Mouse (Mus musculus) urinary bladder, postnatal 4 days (tissue): ENCODE measurements around the gene Atrnl1.

Experiments used
- DNase-seq, 2 experiments: peaks; one replicate each; pipeline ENCODE4 v3.0.0; 2021 to 2022; ENCODE audit warnings: low spot score in 2 of 2

The Atrnl1 gene

DNA sequence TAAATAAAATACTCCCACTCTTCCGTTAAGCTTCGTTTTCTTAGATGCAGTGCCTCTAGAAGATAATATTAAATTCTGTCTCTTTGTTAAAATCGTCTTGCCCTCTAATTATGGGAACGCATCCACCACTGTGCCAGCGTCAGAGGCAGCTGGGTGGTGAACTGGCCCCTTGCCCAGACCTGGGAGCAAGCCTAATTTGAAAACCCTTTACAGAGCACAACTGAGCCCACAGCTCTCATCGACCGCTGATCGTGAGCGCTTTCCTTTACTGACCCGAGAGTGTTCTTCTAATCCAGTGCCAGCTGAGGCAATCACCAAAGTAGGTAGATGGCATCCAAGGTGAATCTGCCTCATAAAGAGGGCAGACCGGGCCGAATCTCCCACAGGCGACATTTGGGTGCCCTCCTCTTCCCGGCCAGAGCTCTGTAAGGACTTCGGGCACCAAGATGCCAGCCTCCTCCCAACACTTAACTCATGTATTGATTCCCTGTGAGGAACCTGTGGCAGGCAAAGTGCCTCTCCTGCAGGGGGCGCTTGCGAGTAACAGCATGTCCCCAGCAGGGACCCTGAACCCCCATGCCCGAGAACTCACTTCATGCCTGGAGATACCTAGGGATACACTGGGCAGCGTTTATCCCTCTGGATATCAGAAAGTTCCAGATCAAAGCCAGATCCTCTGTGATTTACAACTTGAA is 507.5 kb downstream of the Atrnl1 start:
- no peak for DNase-seq

DNA sequence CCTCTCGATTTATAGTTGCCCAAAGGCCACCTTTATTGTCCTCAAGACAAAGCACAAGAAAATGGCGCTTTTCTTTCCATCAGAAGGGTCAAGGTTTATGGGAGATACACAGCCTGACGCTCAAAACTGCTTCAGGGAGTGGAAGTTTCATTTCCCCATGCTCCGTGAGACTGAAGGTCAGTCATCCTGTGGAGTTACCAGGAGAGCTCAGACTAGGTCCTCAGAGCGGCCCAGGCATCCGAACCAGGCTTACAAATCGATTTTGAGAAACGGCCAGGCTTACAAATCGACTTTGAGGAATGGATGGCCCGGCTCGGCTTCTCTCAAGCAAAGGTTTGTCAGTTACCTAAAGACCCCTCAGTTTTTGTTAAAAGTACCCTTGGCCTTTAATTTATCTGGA is 508.0 kb downstream of the Atrnl1 start:
- no peak for DNase-seq

DNA sequence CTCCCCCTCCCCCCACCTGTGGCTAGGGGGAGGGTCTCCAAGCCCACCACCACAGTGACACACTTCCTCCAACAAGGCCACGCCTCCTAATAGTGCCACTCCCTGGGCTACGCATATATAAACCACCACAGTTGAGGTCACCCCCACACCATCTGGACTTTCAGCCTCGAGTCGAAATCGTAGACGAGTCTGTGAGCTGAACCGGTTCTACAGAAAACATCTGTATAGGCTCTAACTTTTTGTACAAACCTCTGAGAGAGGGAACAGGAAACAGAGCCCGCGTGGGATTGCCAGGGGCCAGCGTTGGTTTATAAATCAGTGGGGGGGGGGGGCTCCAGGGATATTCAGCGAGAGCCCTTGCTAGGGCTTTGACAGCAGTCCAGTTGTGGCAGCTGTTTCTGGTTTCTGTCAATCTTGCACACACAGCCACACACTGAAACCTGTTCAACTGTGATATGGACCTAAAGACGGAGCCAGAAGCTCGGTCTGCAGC is 508.9 kb downstream of the Atrnl1 start:
- no peak for DNase-seq

GRCm38 (mm10) chr19:58120661-58121060 is 509.8 kb downstream of the Atrnl1 start:
- DNase-seq = no peak

- no peak for DNase-seq
These were observed 510.8 kb downstream of the Atrnl1 start for GRCm38 (mm10) chr19:58121628-58122027.

DNA sequence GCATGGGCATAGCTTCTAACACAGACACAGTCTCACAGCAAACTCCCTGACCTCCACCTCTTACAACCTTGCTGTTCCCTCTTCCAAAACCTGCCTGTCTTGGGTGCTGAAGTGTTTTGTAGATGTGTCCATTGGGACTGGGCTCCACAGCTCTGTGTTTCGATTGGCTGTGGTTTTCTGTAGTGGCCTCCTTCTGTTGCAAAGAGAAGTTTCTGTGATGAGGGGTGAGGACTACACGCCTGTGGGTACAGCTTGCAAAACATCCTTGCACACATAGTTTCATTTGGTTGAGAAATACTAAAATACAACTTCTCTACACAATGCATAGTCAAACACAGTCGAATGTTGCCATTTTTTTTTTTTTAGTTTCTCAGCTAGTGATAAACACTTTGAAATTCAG is 512.8 kb downstream of the Atrnl1 start:
- no peak for DNase-seq

DNA sequence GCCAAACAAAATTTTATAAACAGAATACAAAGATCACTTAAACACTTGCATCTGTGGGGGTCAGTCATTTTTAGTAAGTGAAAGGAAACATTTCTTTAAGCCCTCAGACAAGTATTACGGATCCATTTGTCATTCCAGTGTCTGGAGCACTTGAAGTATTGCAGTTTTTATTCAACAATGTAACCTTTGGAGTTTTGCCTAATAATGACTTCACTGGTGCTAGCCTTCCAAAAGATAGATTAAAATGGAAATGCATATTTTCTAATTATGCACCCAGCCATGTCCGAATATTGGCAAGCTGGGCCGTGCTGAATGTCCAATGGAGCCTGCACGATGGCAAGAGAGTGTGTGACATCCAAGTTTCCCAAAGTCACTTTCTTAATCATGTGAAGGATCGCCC is 513.7 kb downstream of the Atrnl1 start:
- no peak for DNase-seq

- DNase-seq = no peak
These were observed 514.2 kb downstream of the Atrnl1 start for GRCm38 (mm10) chr19:58125010-58125409.

- no peak for DNase-seq
These were observed 521.1 kb downstream of the Atrnl1 start for GRCm38 (mm10) chr19:58131896-58132295.

DNA sequence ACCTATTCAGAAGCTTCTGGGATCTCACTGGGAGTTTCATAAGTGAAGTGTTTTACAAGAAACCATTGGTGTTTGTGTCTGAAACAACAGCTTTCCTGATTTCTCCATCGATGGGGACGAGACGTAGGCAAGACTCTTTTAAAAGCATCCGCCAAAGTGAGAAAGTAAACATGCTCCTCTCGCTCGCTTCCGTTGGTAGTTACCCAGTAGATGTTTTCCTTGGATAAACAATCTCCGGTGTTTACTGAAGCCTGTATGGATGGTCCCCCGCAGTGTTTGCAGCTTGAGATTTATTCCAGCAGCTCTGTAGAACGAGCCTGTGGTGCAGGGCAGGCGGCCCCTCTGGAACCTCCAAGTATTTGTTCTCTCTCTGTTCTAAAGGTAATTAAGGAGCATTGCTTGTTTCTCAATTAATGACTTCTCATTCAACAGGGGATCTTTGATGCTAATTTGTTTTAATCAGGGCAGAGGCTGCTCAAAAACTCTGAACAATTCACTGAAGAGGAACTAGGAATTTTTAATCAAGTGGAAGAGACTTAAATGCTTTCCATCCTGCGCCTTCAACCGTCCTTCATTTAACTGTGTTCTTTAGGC is 529.5 kb downstream of the Atrnl1 start:
- no peak for DNase-seq

DNA sequence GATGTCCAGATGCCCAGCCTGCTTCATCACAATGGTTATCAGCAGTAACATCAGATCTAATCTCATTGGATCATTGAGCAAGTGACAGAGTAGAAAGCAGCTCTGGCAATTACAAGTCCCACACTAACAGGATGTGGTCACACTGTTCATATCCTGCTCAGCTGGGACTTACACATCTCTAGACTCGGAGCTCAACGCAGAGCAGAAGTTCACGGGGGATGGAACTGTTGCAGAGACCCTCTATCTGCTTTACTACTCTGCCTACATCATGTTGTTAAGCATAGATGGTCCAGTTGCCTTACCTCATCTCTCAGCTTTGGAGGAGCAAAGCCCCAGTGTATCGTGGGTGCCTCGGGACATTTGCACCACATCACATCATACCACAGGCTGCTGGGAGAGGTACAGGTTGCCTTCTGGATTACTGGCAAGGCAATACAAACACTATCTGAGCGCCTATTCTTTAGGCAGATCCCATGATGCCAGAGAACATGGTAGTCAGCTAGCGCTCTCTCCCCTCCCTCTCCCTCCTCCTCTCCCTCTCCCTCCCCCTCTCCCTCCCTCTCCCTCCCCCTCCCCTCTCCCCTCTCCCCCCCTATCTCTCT is 533.1 kb downstream of the Atrnl1 start:
- no peak for DNase-seq

DNA sequence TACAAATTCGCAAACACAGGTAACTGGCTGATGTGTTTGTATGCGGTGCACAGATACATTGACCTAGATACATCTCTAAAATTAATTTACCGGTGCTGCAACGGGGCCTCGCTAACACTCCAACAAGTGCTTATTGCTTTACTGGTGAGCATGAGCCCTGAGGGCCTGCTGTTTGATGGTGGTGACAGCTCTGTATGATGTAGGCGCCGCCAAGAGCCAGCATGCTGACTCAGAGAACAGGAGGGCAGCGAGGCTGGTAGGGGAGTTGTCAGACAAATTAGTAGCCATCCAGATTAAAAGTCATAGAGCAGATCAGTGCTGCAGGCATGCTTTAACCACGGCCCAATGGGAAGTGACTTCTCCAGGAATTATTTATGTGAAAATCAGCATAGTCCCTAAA is 534.7 kb downstream of the Atrnl1 start:
- no peak for DNase-seq

DNA sequence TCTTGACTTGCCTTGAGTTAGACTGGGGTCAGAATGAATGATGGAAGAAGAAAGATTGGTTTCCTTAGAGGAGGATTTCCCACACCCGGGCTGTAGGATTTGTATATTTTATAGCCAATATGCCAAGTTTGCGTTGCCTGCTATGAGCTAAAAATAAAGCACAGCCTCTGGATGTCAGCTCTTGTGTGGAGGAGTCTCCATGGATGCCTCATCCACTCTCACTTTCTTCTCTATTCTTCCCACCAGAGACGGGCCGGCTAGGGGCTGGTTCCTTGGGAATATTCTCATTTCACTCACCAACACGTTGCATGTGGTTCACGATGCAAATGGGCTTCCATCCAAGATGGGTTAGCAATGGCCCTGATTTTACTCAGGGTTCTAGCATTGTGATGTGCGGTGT is 540.4 kb downstream of the Atrnl1 start:
- DNase-seq = no peak

GRCm38 (mm10) chr19:58161569-58161968 is 550.7 kb downstream of the Atrnl1 start:
- no peak for DNase-seq

GRCm38 (mm10) chr19:58164896-58165634 is 554.2 kb downstream of the Atrnl1 start:
- DNase-seq = no peak

GRCm38 (mm10) chr19:58165635-58166015 is 554.8 kb downstream of the Atrnl1 start:
- DNase-seq = no peak

- DNase-seq = no peak
These were observed 555.3 kb downstream of the Atrnl1 start for GRCm38 (mm10) chr19:58166147-58166546.

GRCm38 (mm10) chr19:58178410-58178809 is 567.6 kb downstream of the Atrnl1 start:
- DNase-seq = no peak

DNA sequence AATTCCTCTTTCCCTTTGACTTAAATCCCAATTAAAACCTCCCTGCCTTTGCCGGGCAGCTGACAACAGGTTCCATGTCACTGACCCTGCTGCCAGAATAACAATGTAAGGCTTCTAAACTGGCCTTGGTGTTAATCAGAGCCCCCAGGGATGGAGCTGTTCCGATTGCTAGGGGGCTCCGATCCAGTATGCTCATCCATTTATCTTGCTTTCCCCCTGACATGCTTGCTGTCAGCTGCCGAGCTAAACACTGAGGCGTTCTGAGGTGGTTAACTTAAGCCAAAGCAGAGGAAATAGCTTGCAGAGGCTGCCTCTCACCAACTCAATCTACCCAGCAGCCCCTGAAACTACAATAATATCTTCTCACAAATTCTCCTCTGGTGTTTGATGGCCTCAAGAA is 569.9 kb downstream of the Atrnl1 start:
- DNase-seq = no peak
